Comparison of ENCODE assay signal across 12 mouse cellular contexts in genomic region chr17:30607909-30608495, GRCm38 (mm10). TPM values are rescaled to one million over a fixed set of nuclear protein-coding genes. Genes with fewer than 3 reads are reported as not detected.
DNase-seq lines count a peak whose midpoint lies in the region; ATAC-seq and TF ChIP-seq lines count a peak whose summit lies in the region.
"Had no signal": no experiment of that assay in that cellular context is flagged by ENCODE, and none has a peak within 500 bp of the region (broad histone marks: within the 10 kb centered on the region; RNA-seq: fewer than 3 reads in every experiment).

No protein-coding gene starts in this region.

- TF ChIP-seq CTCF in intestine, postnatal 0 days (IDR thresholded peaks at IDR 0.05; ENCODE audit: low read depth): no peak

- H3K27me3 ChIP-seq in intestine, embryonic 16.5 days (replicated peaks; ENCODE audit: control insufficient read depth, insufficient read depth, low read length): no peaks in the 10 kb centered on the region
- H3K27me3 ChIP-seq in intestine, postnatal 0 days (replicated peaks; ENCODE audit: control insufficient read depth, insufficient read depth, low read length): no peaks in the 10 kb centered on the region
- H3K27me3 ChIP-seq in midbrain, embryonic 12.5 days: no peaks in the 10 kb centered on the region
- no peaks in the 10 kb centered on the region for H3K27me3 ChIP-seq in midbrain, embryonic 16.5 days (ENCODE audit: control insufficient read depth, insufficient read depth, low read depth, low read length)
- H3K27me3 ChIP-seq in embryonic facial prominence, embryonic 14.5 days (replicated peaks; ENCODE audit: control insufficient read depth, insufficient read depth, low read length): no peaks in the 10 kb centered on the region

- H3K9me3 ChIP-seq in intestine, embryonic 16.5 days (ENCODE audit: control insufficient read depth, low read length): no peaks in the 10 kb centered on the region
- no peaks in the 10 kb centered on the region for H3K9me3 ChIP-seq in intestine, postnatal 0 days (ENCODE audit: control insufficient read depth)
- H3K9me3 ChIP-seq in midbrain, embryonic 12.5 days: no peaks in the 10 kb centered on the region
- H3K9me3 ChIP-seq in midbrain, embryonic 16.5 days (replicated peaks; ENCODE audit: control insufficient read depth, low read length, poor library complexity, severe bottlenecking): no peaks in the 10 kb centered on the region
- H3K9me3 ChIP-seq in embryonic facial prominence, embryonic 14.5 days (ENCODE audit: control insufficient read depth, low read length): no peaks in the 10 kb centered on the region

- no peak overlapping the region for H3K4me3 ChIP-seq in intestine, embryonic 16.5 days (ENCODE audit: low read length)
- no peak overlapping the region for H3K4me3 ChIP-seq in intestine, postnatal 0 days (ENCODE audit: low read depth, low read length)
- H3K4me3 ChIP-seq in midbrain, embryonic 12.5 days: no peak overlapping the region
- no peak overlapping the region for H3K4me3 ChIP-seq in midbrain, embryonic 16.5 days (ENCODE audit: low read depth, low read length)
- no peak overlapping the region for H3K4me3 ChIP-seq in embryonic facial prominence, embryonic 14.5 days (ENCODE audit: low read depth, low read length)
- H3K4me3 ChIP-seq: erythroblast, embryonic 14.5 days had no signal

- 66% methylated on average over 8 of the region's 8 CpGs for WGBS in intestine, embryonic 16.5 days
- WGBS in intestine, postnatal 0 days: 63% methylated on average over 8 of the region's 8 CpGs
- WGBS in midbrain, embryonic 12.5 days: 59% methylated on average over 8 of the region's 8 CpGs
- 53% methylated on average over 8 of the region's 8 CpGs for WGBS in midbrain, embryonic 16.5 days
- WGBS in embryonic facial prominence, embryonic 14.5 days: 52% methylated on average over 8 of the region's 8 CpGs

- no peak for ATAC-seq in intestine, embryonic 16.5 days
- ATAC-seq in intestine, postnatal 0 days: no peak
- no peak for ATAC-seq in midbrain, embryonic 12.5 days (ENCODE audit: low FRiP score, low read depth)
- no peak for ATAC-seq in midbrain, embryonic 16.5 days
- no peak for ATAC-seq in embryonic facial prominence, embryonic 14.5 days (ENCODE audit: low read depth)

- H3K9ac ChIP-seq in intestine, embryonic 16.5 days (ENCODE audit: low read depth, low read length): 0 out of 2 replicates have a peak overlapping the region, but pooled peaks have one; percentile 26
- no peak overlapping the region for H3K9ac ChIP-seq in intestine, postnatal 0 days (ENCODE audit: low read depth, low read length)
- H3K9ac ChIP-seq in midbrain, embryonic 12.5 days (replicated peaks): no peak overlapping the region
- no peak overlapping the region for H3K9ac ChIP-seq in midbrain, embryonic 16.5 days (ENCODE audit: low read depth, low read length)
- H3K9ac ChIP-seq in embryonic facial prominence, embryonic 14.5 days (ENCODE audit: low read depth, low read length): no peak overlapping the region

- peak overlapping the region; percentile 56 for H3K27ac ChIP-seq in intestine, embryonic 16.5 days (ENCODE audit: low read length)
- H3K27ac ChIP-seq in intestine, postnatal 0 days (ENCODE audit: low read depth, low read length): no peak overlapping the region
- H3K27ac ChIP-seq in midbrain, embryonic 12.5 days (replicated peaks): peak overlapping the region; percentile 7; the same call in 1 of the 2 replicates
- no peak overlapping the region for H3K27ac ChIP-seq in midbrain, embryonic 16.5 days (ENCODE audit: low read length)
- no peak overlapping the region for H3K27ac ChIP-seq in embryonic facial prominence, embryonic 14.5 days (replicated peaks; ENCODE audit: low read depth, low read length)

- peaks cover 38% of the 10 kb centered on the region for H3K4me1 ChIP-seq in intestine, embryonic 16.5 days (ENCODE audit: control insufficient read depth, insufficient read depth, low read length)
- H3K4me1 ChIP-seq in intestine, postnatal 0 days (replicated peaks; ENCODE audit: control insufficient read depth, insufficient read depth, low read length): peaks cover 21% of the 10 kb centered on the region
- peaks cover 42% of the 10 kb centered on the region for H3K4me1 ChIP-seq in midbrain, embryonic 12.5 days
- peaks cover 9% of the 10 kb centered on the region for H3K4me1 ChIP-seq in midbrain, embryonic 16.5 days (ENCODE audit: control insufficient read depth, insufficient read depth, low read length)
- peaks cover 16% of the 10 kb centered on the region for H3K4me1 ChIP-seq in embryonic facial prominence, embryonic 14.5 days (ENCODE audit: control insufficient read depth, insufficient read depth, low read length)

- intact Hi-C loops in heart, postnatal 10 days (cut with DNase I): no loop called here

- H3K4me2 ChIP-seq in intestine, embryonic 16.5 days (ENCODE audit: low read depth, low read length): no peak overlapping the region
- H3K4me2 ChIP-seq in intestine, postnatal 0 days (replicated peaks; ENCODE audit: low read depth): no peak overlapping the region
- H3K4me2 ChIP-seq in midbrain, embryonic 12.5 days (replicated peaks): no peak overlapping the region
- H3K4me2 ChIP-seq in midbrain, embryonic 16.5 days (ENCODE audit: low read length): no peak overlapping the region
- no peak overlapping the region for H3K4me2 ChIP-seq in embryonic facial prominence, embryonic 14.5 days (ENCODE audit: low read depth, low read length)

- DNase-seq in embryonic facial prominence, embryonic 14.5 days (ENCODE audit: low spot score): peak; percentile 27
- DNase-seq in mesoderm, embryonic 11.5 days (ENCODE audit: low read depth, low spot score): peak; percentile 18
- DNase-seq in heart, postnatal 10 days: no peak
- DNase-seq in B cell, adult 2 months: no peak
- DNase-seq: cerebellum, postnatal 25 days; gastrocnemius, postnatal 25 days; heart, postnatal 14 days had no signal

- H3K36me3 ChIP-seq in intestine, embryonic 16.5 days (ENCODE audit: control insufficient read depth, insufficient read depth, low read length): peaks cover 3% of the 10 kb centered on the region; the same call in 1 of the 2 replicates
- peaks cover 7% of the 10 kb centered on the region; the same call in 1 of the 2 replicates for H3K36me3 ChIP-seq in intestine, postnatal 0 days (ENCODE audit: control insufficient read depth, insufficient read depth)
- peaks cover 9% of the 10 kb centered on the region for H3K36me3 ChIP-seq in midbrain, embryonic 12.5 days
- H3K36me3 ChIP-seq in midbrain, embryonic 16.5 days (ENCODE audit: control insufficient read depth, insufficient read depth, low read length): no peaks in the 10 kb centered on the region
- peaks cover 20% of the 10 kb centered on the region for H3K36me3 ChIP-seq in embryonic facial prominence, embryonic 14.5 days (ENCODE audit: control insufficient read depth, insufficient read depth, low read length)

RNA-seq across cellular contexts. Expression of gene Dnah8, which starts 16.2 kb away (rescaled TPM):
- polyA plus RNA-seq in intestine, embryonic 16.5 days (2015; fragmentation: Nextera tagmentation; extraction: Ambion mirVana): 0.79 and 0.82 TPM in 2 replicates
- 0.35 and 0.72 TPM in 2 replicates for polyA plus RNA-seq in intestine, postnatal 0 days (2015; fragmentation: Nextera tagmentation; extraction: Ambion mirVana)
- polyA plus RNA-seq in midbrain, embryonic 12.5 days (2016; fragmentation: Nextera tagmentation; extraction: Ambion mirVana): 0.66 and 1.4 TPM in 2 replicates
- polyA plus RNA-seq in midbrain, embryonic 16.5 days (2015; fragmentation: Nextera tagmentation; extraction: Ambion mirVana): 2.0 and 2.9 TPM in 2 replicates
- 2.9 and 4.1 TPM in 2 replicates for polyA plus RNA-seq in embryonic facial prominence, embryonic 14.5 days (2014; fragmentation: Nextera tagmentation; extraction: Ambion mirVana)
- 1 to 10 TPM; 3.0 to 3.8 TPM for total RNA-seq in heart, postnatal 10 days (2021)

RNA-seq across cellular contexts. Expression of gene Glo1, which starts 18.7 kb away (rescaled TPM):
- 234 and 240 TPM in 2 replicates for polyA plus RNA-seq in intestine, embryonic 16.5 days (2015; fragmentation: Nextera tagmentation; extraction: Ambion mirVana)
- polyA plus RNA-seq in intestine, postnatal 0 days (2015; fragmentation: Nextera tagmentation; extraction: Ambion mirVana): 169 and 176 TPM in 2 replicates
- 207 and 215 TPM in 2 replicates for polyA plus RNA-seq in midbrain, embryonic 12.5 days (2016; fragmentation: Nextera tagmentation; extraction: Ambion mirVana)
- 160 and 162 TPM in 2 replicates for polyA plus RNA-seq in midbrain, embryonic 16.5 days (2015; fragmentation: Nextera tagmentation; extraction: Ambion mirVana)
- 214 and 221 TPM in 2 replicates for polyA plus RNA-seq in embryonic facial prominence, embryonic 14.5 days (2014; fragmentation: Nextera tagmentation; extraction: Ambion mirVana)
- total RNA-seq in heart, postnatal 10 days (2021): 100 to 1,000 TPM; 132 to 159 TPM

RNA-seq across cellular contexts. Expression of gene Btbd9, which starts 31.7 kb away (rescaled TPM):
- polyA plus RNA-seq in intestine, embryonic 16.5 days (2015; fragmentation: Nextera tagmentation; extraction: Ambion mirVana): 50.8 and 51.6 TPM in 2 replicates
- polyA plus RNA-seq in intestine, postnatal 0 days (2015; fragmentation: Nextera tagmentation; extraction: Ambion mirVana): 35.9 and 42.6 TPM in 2 replicates
- 98.0 and 102 TPM in 2 replicates for polyA plus RNA-seq in midbrain, embryonic 12.5 days (2016; fragmentation: Nextera tagmentation; extraction: Ambion mirVana)
- 164 and 167 TPM in 2 replicates for polyA plus RNA-seq in midbrain, embryonic 16.5 days (2015; fragmentation: Nextera tagmentation; extraction: Ambion mirVana)
- 38.0 and 52.7 TPM in 2 replicates for polyA plus RNA-seq in embryonic facial prominence, embryonic 14.5 days (2014; fragmentation: Nextera tagmentation; extraction: Ambion mirVana)
- 10 to 100 TPM; 30.9 to 34.0 TPM for total RNA-seq in heart, postnatal 10 days (2021)

Comparison
In these comparisons a context has a peak if more than half of its experiments do, and no peak if none do; other contexts are left out.
1. H3K27ac ChIP-seq: peak in intestine, embryonic 16.5 days (single experiment) and midbrain, embryonic 12.5 days (single experiment); none in intestine, postnatal 0 days (single experiment), midbrain, embryonic 16.5 days (single experiment) and embryonic facial prominence, embryonic 14.5 days (single experiment).
2. DNase-seq: peak in embryonic facial prominence, embryonic 14.5 days (single experiment) and mesoderm, embryonic 11.5 days (single experiment); none in heart, postnatal 10 days (0 of 2) and B cell, adult 2 months (0 of 2).